Mouse (Mus musculus) kidney, adult 2 months (tissue): ENCODE results near the gene Rasl12. TPM values are rescaled to one million over a fixed set of nuclear protein-coding genes. Genes with fewer than 3 reads are reported as not detected.

ENCODE experiments used
- DNase-seq: peaks from one replicate; pipeline ENCODE4 v3.0.0; 2021
- H3K27ac ChIP-seq: fragments of 200-500 bp; 2 replicates; pipeline ENCODE4 v1.5.1; 2012; ENCODE audit warnings: low read depth, low read length, control low read depth, inconsistent platforms; ENCODE audit not compliant: insufficient read depth
- H3K27me3 ChIP-seq: fragments of 200-500 bp; replicated peaks from 2 replicates; pipeline ENCODE4 v1.6.1; 2012; ENCODE audit warnings: mild to moderate bottlenecking, moderate library complexity, low read length, inconsistent platforms; ENCODE audit not compliant: control insufficient read depth, insufficient read depth
- H3K36me3 ChIP-seq: fragments of 200-500 bp; 2 replicates; pipeline ENCODE4 v1.6.1; 2012; ENCODE audit warnings: mild to moderate bottlenecking, moderate library complexity, low read length, inconsistent platforms; ENCODE audit not compliant: control insufficient read depth, insufficient read depth
- H3K4me1 ChIP-seq: fragments of 200-500 bp; 2 replicates; pipeline ENCODE4 v1.6.1; 2011; ENCODE audit warnings: low read length; ENCODE audit not compliant: control insufficient read depth, insufficient read depth
- H3K4me3 ChIP-seq: fragments of 200-500 bp; 2 replicates; pipeline ENCODE4 v1.5.1; 2011; ENCODE audit warnings: mild to moderate bottlenecking, low read depth, low read length, control low read depth; ENCODE audit not compliant: insufficient read depth
- CTCF ChIP-seq: fragments of 200-500 bp; conservative IDR thresholded peaks from 2 replicates; pipeline ENCODE4 v1.5.1; 2011; ENCODE audit warnings: low read depth, mild to moderate bottlenecking, control low read depth, low read length, moderate library complexity, mixed read lengths; ENCODE audit not compliant: insufficient read depth, insufficient read length
- POLR2A ChIP-seq: fragments of 200-500 bp; IDR thresholded peaks from one replicate; pipeline ENCODE4 v1.6.1; 2011; ENCODE audit warnings: low read depth, low read length, control low read depth
- WGBS: fragments of 180-500 bp; shearing (Covaris S2); methylation state at CpG from one replicate; pipeline ENCODE4 v1.1.7; 2018; 5-methylcytosine and 5-hydroxymethylcytosine counted together
- polyA plus RNA-seq: library from polyadenylated mRNA; depleted of rRNA; stranded (reverse); fragments of >200 nt; gene quantifications from 2 replicates; pipeline ENCODE4 v1.2.3, GENCODE M21; 2012; rRNA removed

The Rasl12 gene
- polyA plus RNA-seq, result 9.5 and 11.3 TPM in 2 replicates

DNA sequence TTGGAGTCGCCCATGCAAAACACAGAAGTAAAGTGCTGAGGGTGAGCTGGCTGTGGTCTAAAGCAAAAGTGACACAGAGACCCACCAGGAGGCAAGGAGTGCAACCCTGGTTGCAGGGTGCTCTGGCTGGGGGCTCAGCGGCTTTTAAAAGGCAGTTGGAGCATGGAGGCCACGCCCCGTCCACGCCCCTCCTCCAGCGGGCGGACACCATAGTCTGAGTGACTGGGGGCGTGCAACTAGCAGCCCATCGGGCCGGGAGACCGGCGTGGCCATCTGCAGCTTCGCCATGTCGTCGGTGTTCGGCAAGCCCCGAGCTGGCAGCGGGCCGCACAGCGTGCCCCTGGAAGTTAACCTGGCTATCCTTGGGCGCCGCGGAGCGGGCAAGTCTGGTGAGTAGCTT is at the start of gene Rasl12:
Gene Rasl12, plus strand, starts transcription at position 228 of the 400 bp plus-strand sequence.
- TF ChIP-seq CTCF, result no peak
- TF ChIP-seq POLR2A, result no peak
- H3K4me3 ChIP-seq, result peak within 1 kb of the TSS; percentile 56
- H3K36me3 ChIP-seq, result no peaks in the 10 kb centered on the region
- no peak within 1 kb of the TSS for H3K27ac ChIP-seq
- 2% methylated on average over 24 of the region's 24 CpGs for WGBS
- no peaks in the 10 kb centered on the region for H3K27me3 ChIP-seq
- DNase-seq, result peak; percentile 68
- H3K4me1 ChIP-seq, result peaks cover 2% of the 10 kb centered on the region; the same call in 1 of the 2 replicates

DNA sequence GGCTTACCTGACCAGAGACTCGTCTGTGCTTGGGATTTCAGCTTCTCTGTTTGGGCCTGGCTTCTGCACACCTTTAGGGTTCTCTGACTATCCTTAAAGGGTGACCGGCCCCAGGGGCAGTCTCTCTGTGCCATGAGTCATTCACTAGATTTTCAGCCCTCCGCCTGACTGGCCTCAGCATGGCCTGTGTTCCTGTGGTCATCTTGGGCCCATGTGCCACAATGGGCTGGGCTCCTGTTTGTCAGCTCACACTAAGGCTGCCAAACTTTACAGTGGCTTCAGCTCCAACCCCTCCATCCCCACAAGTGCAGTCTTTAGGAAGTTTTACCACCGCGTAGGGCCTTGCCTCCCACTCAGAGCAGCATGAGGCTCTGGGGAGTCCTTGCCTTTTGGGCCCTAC is 45.1 kb upstream of the Rasl12 start:
- no peak overlapping the region for H3K27ac ChIP-seq
- H3K36me3 ChIP-seq, result peaks cover 4% of the 10 kb centered on the region; the same call in 1 of the 2 replicates
- no peak overlapping the region for H3K4me3 ChIP-seq
- no peak for DNase-seq
- H3K27me3 ChIP-seq, result no peaks in the 10 kb centered on the region
- 78% methylated on average over 5 of the region's 5 CpGs for WGBS
- no peaks in the 10 kb centered on the region for H3K4me1 ChIP-seq
- TF ChIP-seq POLR2A (no peak), CTCF (no peak)

DNA sequence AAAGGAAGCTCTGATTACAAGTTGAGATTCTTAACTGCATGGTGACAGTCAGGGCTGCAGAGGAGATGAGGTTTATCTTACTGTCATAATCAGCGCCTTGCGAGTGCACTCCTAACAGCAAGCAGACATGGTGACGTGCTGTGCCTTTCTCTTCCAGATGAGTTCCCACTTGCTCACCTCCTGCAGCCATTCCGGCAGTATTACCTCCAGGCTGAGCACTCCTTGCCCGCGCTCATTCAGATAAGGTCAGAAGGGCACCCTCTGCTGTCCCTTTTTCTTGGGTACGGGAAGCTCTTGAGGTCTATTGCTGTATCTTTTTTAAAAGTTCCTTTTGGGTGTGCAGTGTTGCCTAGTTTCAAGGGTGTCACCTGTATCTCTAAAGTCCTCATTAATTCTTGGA is 41.7 kb upstream of the Rasl12 start:
- 78% methylated on average over 7 of the region's 7 CpGs for WGBS
- no peak for TF ChIP-seq POLR2A
- TF ChIP-seq CTCF, result no peak
- Histone ChIP-seq H3K27me3 (no peaks in the 10 kb centered on the region), H3K4me1 (peaks cover 11% of the 10 kb centered on the region; the same call in 1 of the 2 replicates), H3K27ac (no peak overlapping the region), H3K36me3 (peaks cover 14% of the 10 kb centered on the region), H3K4me3 (no peak overlapping the region)
- no peak for DNase-seq

DNA sequence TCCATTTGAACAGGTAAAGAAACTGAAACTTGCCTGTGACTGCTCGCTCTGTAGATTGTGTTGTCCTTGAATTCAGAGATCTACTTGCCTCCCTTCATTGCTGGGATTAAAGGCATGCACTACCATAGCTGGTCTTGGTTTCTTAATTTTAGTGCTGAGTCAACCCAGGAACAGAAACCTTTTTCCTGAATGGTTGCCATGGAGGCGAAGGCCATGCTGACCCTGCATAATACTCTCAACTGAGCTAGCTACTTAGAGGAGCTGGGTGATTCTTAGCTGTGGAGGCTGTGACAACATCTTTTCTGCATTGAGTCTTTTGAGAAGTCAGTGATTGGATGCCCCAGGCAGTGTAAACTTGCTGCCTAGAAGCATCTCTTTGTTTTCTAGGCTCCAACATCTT is 41.3 kb upstream of the Rasl12 start:
- WGBS, result 84% methylated on average over 2 of the region's 2 CpGs
- Histone ChIP-seq H3K27me3 (no peaks in the 10 kb centered on the region), H3K36me3 (peaks cover 14% of the 10 kb centered on the region), H3K4me3 (no peak overlapping the region), H3K4me1 (peaks cover 11% of the 10 kb centered on the region; the same call in 1 of the 2 replicates), H3K27ac (no peak overlapping the region)
- TF ChIP-seq CTCF (no peak), POLR2A (no peak)
- peak; percentile 36 for DNase-seq

DNA sequence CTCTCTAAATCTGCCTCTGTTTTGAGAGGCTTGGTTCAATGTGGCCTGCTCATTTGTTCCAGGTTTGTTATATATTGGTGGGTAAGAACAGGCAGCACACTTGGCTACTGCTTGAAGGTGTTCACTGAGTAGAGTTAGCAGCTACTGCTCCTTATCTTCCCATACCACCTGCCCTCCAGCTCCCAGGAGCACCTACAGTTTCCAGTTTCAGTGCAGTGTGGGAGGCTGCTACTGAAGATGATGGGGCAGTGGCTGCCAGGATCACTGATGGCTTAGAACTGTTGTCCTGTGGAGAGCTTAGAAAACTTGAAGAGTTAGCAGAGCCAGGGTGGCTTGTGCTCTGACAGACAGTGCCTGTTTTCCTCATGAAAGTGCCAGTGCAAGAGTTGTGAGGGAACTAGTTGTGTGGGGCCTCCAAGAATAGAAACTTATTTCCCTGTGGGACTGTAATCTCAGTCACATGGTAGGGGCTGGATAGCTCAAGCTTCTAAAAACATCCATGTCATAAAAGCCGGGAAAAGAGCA is 39.3 kb upstream of the Rasl12 start:
- TF ChIP-seq CTCF (no peak), POLR2A (no peak)
- 83% methylated on average over 1 of the region's 1 CpGs for WGBS
- DNase-seq, result peak; percentile 25
- H3K4me3 ChIP-seq, result no peak overlapping the region
- H3K27ac ChIP-seq, result no peak overlapping the region
- peaks cover 14% of the 10 kb centered on the region for H3K36me3 ChIP-seq
- H3K4me1 ChIP-seq, result peaks cover 11% of the 10 kb centered on the region; the same call in 1 of the 2 replicates
- no peaks in the 10 kb centered on the region for H3K27me3 ChIP-seq

DNA sequence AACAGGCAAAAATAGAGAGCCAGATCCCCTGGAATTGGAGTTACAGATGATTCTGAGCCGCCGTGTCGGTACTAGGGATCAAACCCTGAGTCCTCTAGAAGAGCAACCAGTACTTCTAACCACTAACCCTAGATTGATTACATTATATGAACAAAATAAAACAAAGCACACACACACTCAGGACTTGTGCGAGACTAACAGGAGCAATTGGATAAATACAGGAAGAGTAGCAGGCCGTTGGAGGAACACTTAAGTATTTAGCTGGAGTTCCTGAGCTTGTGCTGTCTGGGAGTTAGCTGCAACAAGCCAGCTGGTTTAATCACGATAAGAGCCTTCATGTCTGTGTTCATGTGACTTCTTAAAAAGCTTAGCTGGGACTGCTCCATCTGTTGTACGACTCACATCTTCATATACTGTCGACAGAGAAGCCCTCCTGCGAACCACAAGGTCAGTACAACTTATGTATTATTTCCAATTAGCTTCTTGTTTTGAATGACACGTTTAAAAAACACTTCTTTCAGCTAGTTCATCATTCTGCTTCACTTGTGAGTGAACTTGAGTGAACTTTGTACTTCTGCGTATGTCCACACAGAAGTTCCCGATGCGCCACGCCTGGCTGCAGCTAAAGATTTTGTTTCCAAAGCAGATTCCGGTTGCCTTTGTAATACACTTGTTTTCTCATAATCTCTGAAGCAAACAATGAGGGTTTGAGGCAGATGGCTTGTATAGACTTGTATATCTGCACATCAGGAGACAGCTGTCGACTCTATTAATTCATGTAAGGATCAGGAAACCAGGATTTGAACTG is 37.5 kb upstream of the Rasl12 start, which contains the start of gene Ubap1l:
Gene Ubap1l, plus strand, starts transcription at position 401 of the 808 bp plus-strand sequence.
- no peak within 1 kb of the TSS for H3K4me3 ChIP-seq
- TF ChIP-seq CTCF, result no peak
- TF ChIP-seq POLR2A, result no peak
- peak; percentile 77 for DNase-seq
- H3K4me1 ChIP-seq, result peaks cover 11% of the 10 kb centered on the region; the same call in 1 of the 2 replicates
- 64% methylated on average over 16 of the region's 16 CpGs for WGBS
- H3K36me3 ChIP-seq, result peaks cover 14% of the 10 kb centered on the region
- no peaks in the 10 kb centered on the region for H3K27me3 ChIP-seq
- H3K27ac ChIP-seq, result peak within 1 kb of the TSS; percentile 32

DNA sequence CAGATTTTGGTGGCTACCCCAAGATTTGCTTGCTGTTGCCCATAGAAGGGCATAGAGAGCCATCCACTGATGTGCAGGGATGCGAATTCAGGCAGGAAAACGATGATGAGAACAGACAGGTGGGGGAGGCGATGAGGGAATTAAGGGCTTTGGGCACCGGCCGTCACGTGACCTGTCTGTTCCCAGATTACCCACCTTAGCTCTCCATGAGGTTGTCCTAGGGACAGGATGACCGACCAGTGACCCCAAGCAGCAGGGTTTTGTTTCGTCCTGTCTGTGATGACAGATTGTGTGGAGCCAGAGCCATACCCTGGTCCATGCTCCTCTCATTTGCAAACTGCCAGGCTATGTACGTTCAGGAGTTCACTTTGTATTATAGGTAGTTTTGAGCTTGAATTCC is 34.6 kb upstream of the Rasl12 start:
- WGBS, result 49% methylated on average over 9 of the region's 9 CpGs
- Histone ChIP-seq H3K27ac (no peak overlapping the region), H3K36me3 (peaks cover 8% of the 10 kb centered on the region), H3K4me1 (peaks cover 11% of the 10 kb centered on the region; the same call in 1 of the 2 replicates), H3K4me3 (no peak overlapping the region), H3K27me3 (no peaks in the 10 kb centered on the region)
- no peak for DNase-seq
- TF ChIP-seq CTCF, result no peak
- no peak for TF ChIP-seq POLR2A
